Mouse (Mus musculus) limb, embryonic 14.5 days (tissue): ENCODE measurements around the gene Acsbg1. TPM values are rescaled to one million over a fixed set of nuclear protein-coding genes. Genes with fewer than 3 reads are reported as not detected.
A peak's percentile ranks its signal among the peaks of the same experiment; 100 is the strongest.

ENCODE experiments used
- ATAC-seq: fragments of 200-750 bp; cut with Nextera tagmentation; 2 replicates; pipeline ENCODE4 v1.8.0; 2017; ENCODE audit warnings: low read depth, moderate number of reproducible peaks, moderate TSS enrichment; ENCODE audit not compliant: low FRiP score
- DNase-seq: peaks from one replicate; pipeline ENCODE4 v3.0.0-alpha.2; 2015; ENCODE audit warnings: low spot score
- H3K27ac ChIP-seq: fragments of 300-500 bp; sonication (generic); replicated peaks from 2 replicates; pipeline ENCODE4 v1.5.1; 2014; ENCODE audit warnings: low read depth, mild to moderate bottlenecking, low read length, moderate library complexity, mixed read lengths
- H3K27me3 ChIP-seq: fragments of 300-500 bp; sonication (generic); 2 replicates; pipeline ENCODE4 v1.6.1; 2014; ENCODE audit warnings: low read length, mixed read lengths; ENCODE audit not compliant: control insufficient read depth, insufficient read depth
- H3K36me3 ChIP-seq: fragments of 300-500 bp; sonication (generic); 2 replicates; pipeline ENCODE4 v1.6.1; 2014; ENCODE audit warnings: mild to moderate bottlenecking, low read length, moderate library complexity, mixed read lengths; ENCODE audit not compliant: control insufficient read depth, insufficient read depth
- H3K4me1 ChIP-seq: fragments of 300-500 bp; sonication (generic); 2 replicates; pipeline ENCODE4 v1.6.1; 2014; ENCODE audit warnings: antibody characterized with exemption, low read length, mixed read lengths; ENCODE audit not compliant: control insufficient read depth, insufficient read depth
- H3K4me2 ChIP-seq: fragments of 300-500 bp; sonication (generic); replicated peaks from 2 replicates; pipeline ENCODE4 v1.6.1; 2014; ENCODE audit warnings: low read depth, mild to moderate bottlenecking, low read length, moderate library complexity; ENCODE audit not compliant: severe bottlenecking
- H3K4me3 ChIP-seq: fragments of 300-500 bp; sonication (generic); replicated peaks from 2 replicates; pipeline ENCODE4 v1.5.1; 2014; ENCODE audit warnings: low read length
- H3K9ac ChIP-seq: fragments of 300-500 bp; sonication (generic); 2 replicates; pipeline ENCODE4 v1.6.1; 2014; ENCODE audit warnings: mild to moderate bottlenecking, low read depth, low read length, moderate library complexity; ENCODE audit not compliant: severe bottlenecking
- H3K9me3 ChIP-seq: fragments of 300-500 bp; sonication (generic); 2 replicates; pipeline ENCODE4 v1.6.1; 2016; ENCODE audit warnings: low read length; ENCODE audit not compliant: control insufficient read depth
- POLR2A ChIP-seq: fragments of 200-500 bp; IDR thresholded peaks from 2 replicates; pipeline ENCODE4 v1.8.0; 2012; ENCODE audit warnings: inconsistent platforms, mild to moderate bottlenecking, moderate library complexity, borderline replicate concordance; ENCODE audit not compliant: insufficient read depth, insufficient read length; ENCODE audit errors: extremely low read depth
- WGBS: fragments of 180-500 bp; shearing (Covaris S2); extraction: QIAGEN DNeasy Blood & Tissue Kit; methylation state at CpG from one replicate; pipeline ENCODE4 v1.1.7; 2014; 5-methylcytosine and 5-hydroxymethylcytosine counted together
- microRNA-seq: library from miRNA; unstranded; fragments of <30 nt; microRNA quantifications from one replicate; pipeline ENCODE4, GENCODE M21; 2016
- polyA plus RNA-seq, 2 experiments: library from polyadenylated mRNA; depleted of rRNA in 1 of 2; stranded (reverse) in 1 of 2; unstranded in 1 of 2; fragments of >200 nt; fragmentation: Nextera tagmentation in 1 of 2; extraction: Ambion mirVana in 1 of 2; gene quantifications; 2 replicates each; pipeline versions ENCODE4 v1.2.1 to v1.2.3; 2012 to 2014

Acsbg1 gene
- polyA plus RNA-seq, 2 experiments, result 0.40 to 0.51 TPM

DNA sequence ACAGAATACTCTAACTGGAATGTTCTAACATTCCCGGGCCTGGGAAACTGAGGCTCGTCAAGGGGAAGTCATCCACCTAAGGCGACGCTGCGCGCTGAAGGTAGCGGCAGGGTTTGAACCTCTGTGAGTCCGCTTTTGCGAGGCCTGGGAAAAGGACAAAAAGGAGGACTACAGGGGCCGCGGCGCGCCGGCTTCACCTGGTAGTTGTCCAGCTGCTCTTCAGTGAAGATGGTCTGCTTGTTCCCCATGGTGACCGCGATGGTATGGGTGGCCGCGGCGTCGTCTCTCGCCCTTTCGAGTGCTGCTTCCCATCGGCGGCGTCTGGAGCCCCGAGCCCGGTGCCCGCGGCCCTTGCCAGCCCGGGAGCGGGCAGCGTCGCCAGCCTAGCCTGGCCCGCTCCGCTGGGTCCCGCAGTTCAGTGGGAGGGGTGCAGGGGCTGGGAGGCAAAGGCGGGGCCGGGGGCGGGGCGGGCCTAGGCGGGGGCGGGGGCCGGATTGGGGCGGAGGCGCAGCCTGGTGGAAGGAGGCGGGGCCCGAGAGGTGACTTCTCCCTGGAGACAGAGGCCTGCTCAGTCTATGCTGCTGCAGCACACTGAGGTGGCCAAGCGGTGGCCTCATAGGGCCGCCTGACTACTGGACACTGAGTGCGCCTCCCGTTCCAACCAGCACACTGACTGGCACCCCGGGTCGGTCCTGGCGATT, 101.7 kb downstream of the Acsbg1 start, which contains the start of gene Cib2:
TSS of gene Cib2 (minus strand) at position 448 of the 701 bp plus-strand sequence.
- ATAC-seq (peak; percentile 92), DNase-seq (peak; percentile 90)
- Histone ChIP-seq H3K9ac (peak within 1 kb of the TSS; percentile 63), H3K36me3 (no peaks in the 10 kb centered on the region), H3K9me3 (no peaks in the 10 kb centered on the region), H3K27ac (no peak within 1 kb of the TSS), H3K27me3 (no peaks in the 10 kb centered on the region), H3K4me2 (peak within 1 kb of the TSS; percentile 86), H3K4me3 (peak within 1 kb of the TSS; percentile 60), H3K4me1 (no peaks in the 10 kb centered on the region; the same call in 1 of the 2 replicates)
- 0 out of 2 replicates have a peak, but pooled peaks have one; percentile 14 for TF ChIP-seq POLR2A
- WGBS, result 2% methylated on average over 43 of the region's 54 CpGs

DNA sequence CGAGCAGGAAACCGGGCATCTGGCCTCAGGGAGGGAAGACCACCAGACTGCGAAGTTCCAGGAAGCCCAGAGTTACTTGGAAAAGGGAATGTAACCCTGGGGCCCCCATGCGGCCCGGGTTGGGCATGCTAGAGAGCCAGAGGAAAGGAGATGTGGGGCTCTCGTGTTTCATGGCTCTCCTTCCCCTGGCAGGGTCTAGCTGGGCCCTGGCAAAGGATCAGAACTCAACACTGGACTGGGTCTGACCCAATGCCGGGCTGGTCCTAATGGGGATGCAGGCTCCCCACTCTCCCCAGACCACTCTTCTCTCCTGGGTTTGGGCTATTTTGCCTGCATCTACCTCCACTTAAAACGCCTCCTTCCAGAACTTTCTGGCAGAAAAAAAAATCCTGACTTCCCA, 102.9 kb downstream of the Acsbg1 start:
- Histone ChIP-seq H3K4me1 (no peaks in the 10 kb centered on the region; the same call in 1 of the 2 replicates), H3K9me3 (no peaks in the 10 kb centered on the region), H3K27ac (no peak overlapping the region), H3K9ac (no peak overlapping the region), H3K4me2 (no peak overlapping the region), H3K27me3 (no peaks in the 10 kb centered on the region), H3K4me3 (no peak overlapping the region), H3K36me3 (no peaks in the 10 kb centered on the region)
- TF ChIP-seq POLR2A, result no peak
- no peak for DNase-seq
- WGBS, result 63% methylated on average over 8 of the region's 8 CpGs
- no peak for ATAC-seq

- no peak for TF ChIP-seq POLR2A
- H3K36me3 ChIP-seq, result no peaks in the 10 kb centered on the region
- no peak overlapping the region for H3K27ac ChIP-seq
- no peaks in the 10 kb centered on the region; the same call in 1 of the 2 replicates for H3K4me1 ChIP-seq
- 82% methylated on average over 2 of the region's 2 CpGs for WGBS
- no peak overlapping the region for H3K4me3 ChIP-seq
- DNase-seq, result no peak
- ATAC-seq, result no peak
- H3K4me2 ChIP-seq, result no peak overlapping the region
- H3K27me3 ChIP-seq, result no peaks in the 10 kb centered on the region
- H3K9ac ChIP-seq, result no peak overlapping the region
- no peaks in the 10 kb centered on the region for H3K9me3 ChIP-seq
Observed at GRCm38 (mm10) chr9:54555044-54555443, 106.6 kb downstream of the Acsbg1 start.

Small RNA genes within 50 kb of the gene (microRNA-seq; reads per million reads assigned to microRNA genes)
- not detected for gene Mir5710

Other genes with a start within 250 kb of the Acsbg1 start
- 7.3 and 7.9 TPM in 2 replicates for gene Dmxl2, start 160.2 kb downstream of the Acsbg1 start, polyA plus RNA-seq (2012; rRNA removed)
- gene Dmxl2, start 160.2 kb downstream of the Acsbg1 start, polyA plus RNA-seq (2014; fragmentation: Nextera tagmentation; extraction: Ambion mirVana), result 6.4 TPM in 2 replicates
- gene Sh2d7, start 122.9 kb downstream of the Acsbg1 start, polyA plus RNA-seq (2012; rRNA removed), result not detected in 2 replicates
- gene Sh2d7, start 122.9 kb downstream of the Acsbg1 start, polyA plus RNA-seq (2014; fragmentation: Nextera tagmentation; extraction: Ambion mirVana), result not detected in 2 replicates
- 13.4 and 14.3 TPM in 2 replicates for gene Cib2, start 101.7 kb downstream of the Acsbg1 start, polyA plus RNA-seq (2012; rRNA removed)
- 26.5 and 31.6 TPM in 2 replicates for gene Cib2, start 101.7 kb downstream of the Acsbg1 start, polyA plus RNA-seq (2014; fragmentation: Nextera tagmentation; extraction: Ambion mirVana)
- 55.4 and 56.6 TPM in 2 replicates for gene Idh3a, start 75.5 kb downstream of the Acsbg1 start, polyA plus RNA-seq (2012; rRNA removed)
- gene Idh3a, start 75.5 kb downstream of the Acsbg1 start, polyA plus RNA-seq (2014; fragmentation: Nextera tagmentation; extraction: Ambion mirVana), result 102 and 103 TPM in 2 replicates
- gene Dnaja4, start 37.0 kb upstream of the Acsbg1 start, polyA plus RNA-seq (2012; rRNA removed), result 12.0 and 12.1 TPM in 2 replicates
- 11.2 and 13.0 TPM in 2 replicates for gene Dnaja4, start 37.0 kb upstream of the Acsbg1 start, polyA plus RNA-seq (2014; fragmentation: Nextera tagmentation; extraction: Ambion mirVana)
- 96.1 and 105 TPM in 2 replicates for gene Wdr61, start 72.6 kb upstream of the Acsbg1 start, polyA plus RNA-seq (2012; rRNA removed)
- 159 and 161 TPM in 2 replicates for gene Wdr61, start 72.6 kb upstream of the Acsbg1 start, polyA plus RNA-seq (2014; fragmentation: Nextera tagmentation; extraction: Ambion mirVana)
- gene Crabp1, start 102.9 kb upstream of the Acsbg1 start, polyA plus RNA-seq (2012; rRNA removed), result 635 and 800 TPM in 2 replicates
- 716 and 755 TPM in 2 replicates for gene Crabp1, start 102.9 kb upstream of the Acsbg1 start, polyA plus RNA-seq (2014; fragmentation: Nextera tagmentation; extraction: Ambion mirVana)
- gene Ireb2, start 201.9 kb upstream of the Acsbg1 start, polyA plus RNA-seq (2012; rRNA removed), result 39.2 and 39.9 TPM in 2 replicates
- 38.0 and 43.0 TPM in 2 replicates for gene Ireb2, start 201.9 kb upstream of the Acsbg1 start, polyA plus RNA-seq (2014; fragmentation: Nextera tagmentation; extraction: Ambion mirVana)